Mouse (Mus musculus) forebrain, embryonic 11.5 days (tissue): ENCODE data around the gene Cdh23. TPM values are rescaled to one million over a fixed set of nuclear protein-coding genes. Genes with fewer than 3 reads are reported as not detected.
A peak's percentile ranks its signal among the peaks of the same experiment; 100 is the strongest.

ENCODE experiments used
- ATAC-seq: fragments of 200-750 bp; cut with Nextera tagmentation; replicated peaks from 2 replicates; pipeline ENCODE4 v1.8.0; 2017; ENCODE audit warnings: moderate TSS enrichment; ENCODE audit not compliant: low FRiP score
- DNase-seq: peaks from one replicate; pipeline ENCODE4 v3.0.0-alpha.2; 2017; ENCODE audit warnings: low spot score
- H3K27ac ChIP-seq: fragments of 300-500 bp; sonication (generic); 2 replicates; pipeline ENCODE4 v1.5.1; 2014; ENCODE audit warnings: low read depth, low read length
- H3K27me3 ChIP-seq: fragments of 300-500 bp; sonication (generic); 2 replicates; pipeline ENCODE4 v1.6.1; 2014; ENCODE audit warnings: mild to moderate bottlenecking, low read length, mixed read lengths; ENCODE audit not compliant: control insufficient read depth, insufficient read depth
- H3K36me3 ChIP-seq: fragments of 300-500 bp; sonication (generic); 2 replicates; pipeline ENCODE4 v1.6.1; 2014; ENCODE audit warnings: mild to moderate bottlenecking, low read length, moderate library complexity, mixed read lengths; ENCODE audit not compliant: control insufficient read depth, insufficient read depth
- H3K4me1 ChIP-seq: fragments of 300-500 bp; sonication (generic); replicated peaks from 2 replicates; pipeline ENCODE4 v1.6.1; 2014; ENCODE audit warnings: low read length, mixed read lengths; ENCODE audit not compliant: control insufficient read depth, insufficient read depth
- H3K4me2 ChIP-seq: fragments of 300-500 bp; sonication (generic); 2 replicates; pipeline ENCODE4 v1.6.1; 2014; ENCODE audit warnings: low read depth, mild to moderate bottlenecking, low read length, moderate library complexity, mixed read lengths; ENCODE audit not compliant: severe bottlenecking
- H3K4me3 ChIP-seq: fragments of 300-500 bp; sonication (generic); 2 replicates; pipeline ENCODE4 v1.5.1; 2014; ENCODE audit warnings: low read depth, low read length
- H3K9ac ChIP-seq: fragments of 300-500 bp; sonication (generic); 2 replicates; pipeline ENCODE4 v1.6.1; 2014; ENCODE audit warnings: low read length
- H3K9me3 ChIP-seq: fragments of 300-500 bp; sonication (generic); 2 replicates; pipeline ENCODE4 v1.6.1; 2016; ENCODE audit warnings: low read length, mixed read lengths; ENCODE audit not compliant: control insufficient read depth
- WGBS: fragments of 180-500 bp; shearing (Covaris S2); extraction: QIAGEN DNeasy Blood & Tissue Kit; methylation state at CpG from one replicate; pipeline ENCODE4 v1.1.7; 2014; 5-methylcytosine and 5-hydroxymethylcytosine counted together
- polyA plus RNA-seq: library from polyadenylated mRNA; unstranded; fragments of >200 nt; fragmentation: Nextera tagmentation; extraction: Ambion mirVana; gene quantifications from 2 replicates; pipeline ENCODE4 v1.2.1, GENCODE M21; 2014

Cdh23 gene
- polyA plus RNA-seq, 1 experiment from 2014 or later: 0.36 TPM

GRCm38 (mm10) chr10:60574851-60575250 is 121.4 kb downstream of the Cdh23 start:
- DNase-seq (no peak), ATAC-seq (no peak)
- no peak overlapping the region for H3K4me3 ChIP-seq
- no peaks in the 10 kb centered on the region for H3K9me3 ChIP-seq
- WGBS: 81% methylated on average over 3 of the region's 3 CpGs
- no peak overlapping the region for H3K27ac ChIP-seq
- H3K9ac ChIP-seq: no peak overlapping the region
- no peaks in the 10 kb centered on the region for H3K36me3 ChIP-seq
- H3K4me2 ChIP-seq: no peak overlapping the region
- H3K27me3 ChIP-seq: no peaks in the 10 kb centered on the region
- peaks cover 19% of the 10 kb centered on the region for H3K4me1 ChIP-seq

GRCm38 (mm10) chr10:60571491-60571890 is 124.8 kb downstream of the Cdh23 start:
- Histone ChIP-seq H3K27ac (no peak overlapping the region), H3K4me1 (no peaks in the 10 kb centered on the region; the same call in 1 of the 2 replicates), H3K36me3 (no peaks in the 10 kb centered on the region), H3K4me3 (no peak overlapping the region), H3K9ac (no peak overlapping the region), H3K9me3 (no peaks in the 10 kb centered on the region), H3K27me3 (peaks cover 2% of the 10 kb centered on the region; the same call in 1 of the 2 replicates), H3K4me2 (no peak overlapping the region)
- WGBS: 71% methylated on average over 4 of the region's 4 CpGs
- ATAC-seq: no peak
- no peak for DNase-seq

- no peaks in the 10 kb centered on the region; the same call in 1 of the 2 replicates for H3K4me1 ChIP-seq
Measured at GRCm38 (mm10) chr10:60566369-60567037, 129.8 kb downstream of the Cdh23 start.

GRCm38 (mm10) chr10:60564136-60564535 is 132.2 kb downstream of the Cdh23 start:
- Histone ChIP-seq H3K36me3 (no peaks in the 10 kb centered on the region), H3K4me1 (no peaks in the 10 kb centered on the region; the same call in 1 of the 2 replicates), H3K27ac (no peak overlapping the region), H3K9ac (no peak overlapping the region), H3K9me3 (no peaks in the 10 kb centered on the region), H3K4me3 (no peak overlapping the region), H3K4me2 (no peak overlapping the region), H3K27me3 (peaks cover 2% of the 10 kb centered on the region; the same call in 1 of the 2 replicates)
- WGBS: 80% methylated on average over 6 of the region's 6 CpGs
- DNase-seq: no peak
- ATAC-seq: no peak

More at GRCm38 (mm10) chr10:60566369-60567037, 129.8 kb downstream of the Cdh23 start:
- Histone ChIP-seq H3K36me3 (no peaks in the 10 kb centered on the region), H3K4me3 (no peak overlapping the region), H3K4me2 (no peak overlapping the region), H3K9ac (no peak overlapping the region; the same call in 1 of the 2 replicates), H3K27me3 (peaks cover 2% of the 10 kb centered on the region; the same call in 1 of the 2 replicates), H3K9me3 (no peaks in the 10 kb centered on the region), H3K27ac (no peak overlapping the region)
- no peak for ATAC-seq
- 52% methylated on average over 24 of the region's 24 CpGs for WGBS
- DNase-seq: no peak

- peaks cover 2% of the 10 kb centered on the region; the same call in 1 of the 2 replicates for H3K27me3 ChIP-seq
- DNase-seq: no peak
Measured at GRCm38 (mm10) chr10:60562946-60563345, 133.3 kb downstream of the Cdh23 start.

GRCm38 (mm10) chr10:60558491-60558927 is 137.8 kb downstream of the Cdh23 start:
- WGBS: 36% methylated on average over 9 of the region's 9 CpGs
- Histone ChIP-seq H3K27me3 (no peaks in the 10 kb centered on the region), H3K36me3 (no peaks in the 10 kb centered on the region), H3K4me3 (no peak overlapping the region), H3K9me3 (no peaks in the 10 kb centered on the region), H3K4me1 (peaks cover 10% of the 10 kb centered on the region; the same call in 1 of the 2 replicates), H3K4me2 (no peak overlapping the region), H3K27ac (0 out of 2 replicates have a peak overlapping the region, but pooled peaks have one; percentile 31), H3K9ac (no peak overlapping the region)
- DNase-seq (no peak), ATAC-seq (no peak)

More at GRCm38 (mm10) chr10:60562946-60563345, 133.3 kb downstream of the Cdh23 start:
- Histone ChIP-seq H3K36me3 (no peaks in the 10 kb centered on the region), H3K9me3 (no peaks in the 10 kb centered on the region), H3K4me1 (peaks cover 7% of the 10 kb centered on the region; the same call in 1 of the 2 replicates), H3K4me3 (no peak overlapping the region), H3K9ac (no peak overlapping the region), H3K4me2 (0 out of 2 replicates have a peak overlapping the region, but pooled peaks have one; percentile 15), H3K27ac (no peak overlapping the region)
- 18% methylated on average over 7 of the region's 7 CpGs for WGBS
- peak; percentile 70; the same call in 1 of the 2 replicates for ATAC-seq

GRCm38 (mm10) chr10:60552951-60553635 is 143.2 kb downstream of the Cdh23 start:
- no peaks in the 10 kb centered on the region for H3K36me3 ChIP-seq
- no peaks in the 10 kb centered on the region for H3K9me3 ChIP-seq
- H3K4me1 ChIP-seq: peaks cover 5% of the 10 kb centered on the region; the same call in 1 of the 2 replicates
- no peak overlapping the region for H3K4me2 ChIP-seq
- DNase-seq (no peak), ATAC-seq (no peak)
- H3K27me3 ChIP-seq: no peaks in the 10 kb centered on the region
- WGBS: 57% methylated on average over 4 of the region's 4 CpGs
- H3K9ac ChIP-seq: no peak overlapping the region
- no peak overlapping the region for H3K4me3 ChIP-seq
- H3K27ac ChIP-seq: no peak overlapping the region

- Histone ChIP-seq H3K27ac (no peak overlapping the region), H3K4me2 (no peak overlapping the region), H3K36me3 (no peaks in the 10 kb centered on the region), H3K27me3 (no peaks in the 10 kb centered on the region), H3K4me1 (no peaks in the 10 kb centered on the region; the same call in 1 of the 2 replicates), H3K4me3 (no peak overlapping the region), H3K9me3 (no peaks in the 10 kb centered on the region), H3K9ac (no peak overlapping the region)
- DNase-seq (no peak), ATAC-seq (no peak)
- WGBS: 84% methylated on average over 18 of the region's 18 CpGs
Measured at GRCm38 (mm10) chr10:60539164-60539914, 157.0 kb downstream of the Cdh23 start.
